Mouse (Mus musculus) heart, postnatal 0 days (tissue): Measurements from ENCODE around the gene Plod1. TPM values are rescaled to one million over a fixed set of nuclear protein-coding genes. Genes with fewer than 3 reads are reported as not detected.

Source experiments
- ATAC-seq: fragments of 200-750 bp; cut with Nextera tagmentation; 2 replicates; pipeline ENCODE4 v1.8.0; 2017; ENCODE audit warnings: low read depth, moderate number of reproducible peaks, moderate library complexity; ENCODE audit not compliant: insufficient read depth
- DNase-seq: peaks from one replicate; pipeline ENCODE4 v3.0.0-alpha.2; 2016; ENCODE audit warnings: low spot score
- H3K27ac ChIP-seq: fragments of 300-500 bp; sonication (generic); 2 replicates; pipeline ENCODE4 v1.5.1; 2014; ENCODE audit warnings: low read depth, mild to moderate bottlenecking
- H3K27me3 ChIP-seq: fragments of 300-500 bp; sonication (generic); 2 replicates; pipeline ENCODE4 v1.6.1; 2014; ENCODE audit warnings: low read length, mixed read lengths; ENCODE audit not compliant: control insufficient read depth, insufficient read depth
- H3K36me3 ChIP-seq: fragments of 300-500 bp; sonication (generic); replicated peaks from 2 replicates; pipeline ENCODE4 v1.6.1; 2014; ENCODE audit warnings: low read length, mixed read lengths; ENCODE audit not compliant: control insufficient read depth, insufficient read depth
- H3K4me1 ChIP-seq: fragments of 300-500 bp; sonication (generic); 2 replicates; pipeline ENCODE4 v1.6.1; 2014; ENCODE audit warnings: antibody characterized with exemption; ENCODE audit not compliant: control insufficient read depth, insufficient read depth
- H3K4me2 ChIP-seq: fragments of 300-500 bp; sonication (generic); 2 replicates; pipeline ENCODE4 v1.6.1; 2014; ENCODE audit warnings: low read depth, mild to moderate bottlenecking, low read length, moderate library complexity
- H3K4me3 ChIP-seq: fragments of 300-500 bp; sonication (generic); 2 replicates; pipeline ENCODE4 v1.5.1; 2014; ENCODE audit warnings: low read depth, low read length
- H3K9ac ChIP-seq: fragments of 300-500 bp; sonication (generic); replicated peaks from 2 replicates; pipeline ENCODE4 v1.6.1; 2014; ENCODE audit warnings: low read depth, low read length, mixed read lengths
- H3K9me3 ChIP-seq: fragments of 300-500 bp; sonication (generic); replicated peaks from 2 replicates; pipeline ENCODE4 v1.6.1; 2016; ENCODE audit warnings: low read length; ENCODE audit not compliant: control insufficient read depth
- CTCF ChIP-seq: IDR thresholded peaks from 2 replicates; pipeline ENCODE4 v1.5.1; 2016; ENCODE audit warnings: antibody characterized with exemption, control low read depth, low read depth
- EP300 ChIP-seq: IDR thresholded peaks from 2 replicates; pipeline ENCODE4 v1.6.1; 2016; ENCODE audit warnings: antibody characterized with exemption, low read depth
- WGBS: fragments of 180-500 bp; shearing (Covaris S2); extraction: QIAGEN DNeasy Blood & Tissue Kit; methylation state at CpG from one replicate; pipeline ENCODE4 v1.1.7; 2014; 5-methylcytosine and 5-hydroxymethylcytosine counted together
- polyA plus RNA-seq: library from polyadenylated mRNA; unstranded; fragments of >200 nt; fragmentation: Nextera tagmentation; extraction: Ambion mirVana; gene quantifications from 2 replicates; pipeline ENCODE4 v1.2.1, GENCODE M21; 2015
- total RNA-seq: library from RNA; depleted of rRNA; stranded (reverse); fragments of >200 nt; gene quantifications from 2 replicates; pipeline ENCODE4 v1.2.3, GENCODE M21; 2014; ENCODE audit warnings: low replicate concordance

Plod1 gene
- total and polyA plus RNA-seq, 2 experiments from 2014 or later: 55.6 to 107 TPM

- TF ChIP-seq CTCF: no peak
- no peak for TF ChIP-seq EP300
- Histone ChIP-seq H3K4me1 (peaks cover 58% of the 10 kb centered on the region), H3K4me3 (peak overlapping the region; percentile 98), H3K4me2 (peak overlapping the region; percentile 88), H3K27me3 (no peaks in the 10 kb centered on the region), H3K27ac (peak overlapping the region; percentile 83), H3K9me3 (no peaks in the 10 kb centered on the region), H3K36me3 (peaks cover 35% of the 10 kb centered on the region), H3K9ac (peak overlapping the region; percentile 95)
- 5% methylated on average over 85 of the region's 88 CpGs for WGBS
- ATAC-seq: peak; percentile 30
- DNase-seq: no peak
These were observed 4.8 kb upstream of the Plod1 start for GRCm38 (mm10) chr4:147941045-147942020.

- WGBS: 1% methylated on average over 34 of the region's 35 CpGs
- Histone ChIP-seq H3K36me3 (peaks cover 28% of the 10 kb centered on the region), H3K9me3 (no peaks in the 10 kb centered on the region), H3K27ac (peak within 1 kb of the TSS; percentile 83), H3K9ac (peak within 1 kb of the TSS; percentile 95), H3K4me3 (peak within 1 kb of the TSS; percentile 98), H3K4me1 (peaks cover 64% of the 10 kb centered on the region), H3K27me3 (no peaks in the 10 kb centered on the region), H3K4me2 (peak within 1 kb of the TSS; percentile 88)
- TF ChIP-seq CTCF (no peak), EP300 (no peak)
- ATAC-seq (peak; percentile 44), DNase-seq (peak; percentile 94)
These were observed 4.0 kb upstream of the Plod1 start, which contains the start of gene 2510039O18Rik for GRCm38 (mm10) chr4:147940576-147941044. 2510039O18Rik (plus strand) TSS chr4:147940895.

GRCm38 (mm10) chr4:147940111-147940510 is 3.5 kb upstream of the Plod1 start:
- DNase-seq: no peak
- no peak; the same call in 1 of the 2 replicates for ATAC-seq
- peaks cover 23% of the 10 kb centered on the region for H3K36me3 ChIP-seq
- H3K4me1 ChIP-seq: peaks cover 68% of the 10 kb centered on the region
- WGBS: 37% methylated on average over 9 of the region's 9 CpGs
- 0 out of 2 replicates have a peak overlapping the region, but pooled peaks have one; percentile 98 for H3K4me3 ChIP-seq
- H3K4me2 ChIP-seq: peak overlapping the region; percentile 34
- no peaks in the 10 kb centered on the region for H3K27me3 ChIP-seq
- H3K9ac ChIP-seq: no peak overlapping the region
- no peaks in the 10 kb centered on the region for H3K9me3 ChIP-seq
- no peak for TF ChIP-seq EP300
- no peak for TF ChIP-seq CTCF
- peak overlapping the region; percentile 76 for H3K27ac ChIP-seq

- DNase-seq: peak; percentile 62
- H3K36me3 ChIP-seq: peaks cover 6% of the 10 kb centered on the region; the same call in 1 of the 2 replicates
- 0 out of 2 replicates have a peak overlapping the region, but pooled peaks have one; percentile 3 for H3K4me2 ChIP-seq
- no peak overlapping the region for H3K4me3 ChIP-seq
- peak; percentile 22; the same call in 1 of the 2 replicates for ATAC-seq
- 36% methylated on average over 14 of the region's 14 CpGs for WGBS
- H3K9me3 ChIP-seq: no peaks in the 10 kb centered on the region
- no peaks in the 10 kb centered on the region for H3K27me3 ChIP-seq
- TF ChIP-seq EP300 (0 out of 2 replicates have a peak, but pooled peaks have one; percentile 39), CTCF (no peak)
- H3K27ac ChIP-seq: peak overlapping the region; percentile 76
- H3K9ac ChIP-seq: no peak overlapping the region
- peaks cover 84% of the 10 kb centered on the region for H3K4me1 ChIP-seq
These were observed 1.9 kb upstream of the Plod1 start for GRCm38 (mm10) chr4:147938148-147939096.

GRCm38 (mm10) chr4:147937486-147937885 is 919 bp upstream of the Plod1 start:
- Histone ChIP-seq H3K4me3 (no peak overlapping the region), H3K4me2 (peak overlapping the region; percentile 94; the same call in 1 of the 2 replicates), H3K9me3 (no peaks in the 10 kb centered on the region), H3K4me1 (peaks cover 78% of the 10 kb centered on the region), H3K36me3 (no peaks in the 10 kb centered on the region), H3K27me3 (no peaks in the 10 kb centered on the region), H3K27ac (peak overlapping the region; percentile 76), H3K9ac (no peak overlapping the region)
- DNase-seq: no peak
- ATAC-seq: no peak
- 43% methylated on average over 5 of the region's 5 CpGs for WGBS
- TF ChIP-seq EP300: no peak
- TF ChIP-seq CTCF: no peak
